Mouse (Mus musculus): ENCODE results near the gene Cd27.

The Cd27 gene

GRCm38 (mm10) chr6:125244551-125244950, 7.7 kb upstream of the Cd27 start:
- no peak for DNase-seq

GRCm38 (mm10) chr6:125241566-125241965, 4.8 kb upstream of the Cd27 start:
- no peak for DNase-seq

DNA sequence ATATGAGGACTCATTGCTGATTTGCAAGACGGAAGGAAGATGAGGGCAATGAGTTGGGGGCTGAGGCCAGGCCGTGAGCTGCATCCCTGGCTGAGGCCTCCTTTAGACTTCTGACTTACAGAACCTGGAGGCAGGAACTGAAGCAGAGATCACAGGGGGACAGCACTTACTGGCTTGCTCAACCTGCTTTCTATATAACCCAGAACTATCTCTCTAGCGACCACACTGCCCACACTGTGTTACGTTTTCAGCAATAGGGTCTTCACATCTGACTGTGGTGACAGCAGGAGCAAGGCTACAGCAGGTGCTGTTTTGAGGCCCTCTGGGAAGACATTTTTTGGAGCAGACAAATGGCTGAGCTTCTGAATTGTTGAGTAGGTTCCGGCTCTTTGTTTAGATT, 3.8 kb upstream of the Cd27 start:
- no peak for DNase-seq

DNA sequence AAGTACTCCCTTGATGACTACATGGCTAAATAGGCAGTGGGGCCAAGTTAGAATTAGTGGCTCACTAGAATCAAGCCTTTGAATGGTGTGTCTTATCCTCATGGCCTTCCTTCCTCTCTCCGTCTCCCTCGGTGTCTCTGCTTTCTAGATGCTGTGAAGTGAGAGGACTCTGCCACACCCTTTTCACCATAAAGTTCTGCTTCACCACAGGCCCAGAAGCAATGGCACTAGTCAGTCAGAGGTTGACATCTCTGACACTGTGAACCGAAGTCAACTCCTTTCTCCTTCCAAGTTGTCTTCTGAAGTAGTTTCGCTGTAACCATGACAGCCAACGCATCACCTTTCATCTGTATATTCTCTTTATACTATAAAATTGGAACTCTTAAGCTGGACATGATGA, 2.7 kb upstream of the Cd27 start:
- DNase-seq: no peak

GRCm38 (mm10) chr6:125238396-125238795, 1.6 kb upstream of the Cd27 start:
- no peak for DNase-seq

GRCm38 (mm10) chr6:125237421-125237820, 611 bp upstream of the Cd27 start:
- no peak for DNase-seq

- no peak for DNase-seq
Observed at GRCm38 (mm10) chr6:125236341-125236740, 469 bp downstream of the Cd27 start.

DNA sequence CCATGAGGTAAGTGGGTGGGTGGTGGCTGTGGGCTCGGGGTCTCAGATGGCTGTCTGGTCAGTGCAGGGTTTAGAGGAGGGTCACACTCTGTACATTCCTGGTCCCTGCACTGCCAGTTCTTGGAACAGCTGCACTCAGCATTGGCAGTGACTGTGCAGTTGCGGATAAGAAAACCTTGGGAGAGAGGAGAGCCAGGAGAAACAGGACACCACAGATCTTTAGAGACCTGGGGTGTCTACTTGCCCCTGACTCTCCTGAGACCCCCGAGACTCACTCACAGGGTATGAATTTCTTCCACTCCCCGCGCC, 2.3 kb downstream of the Cd27 start:
- DNase-seq: no peak

DNA sequence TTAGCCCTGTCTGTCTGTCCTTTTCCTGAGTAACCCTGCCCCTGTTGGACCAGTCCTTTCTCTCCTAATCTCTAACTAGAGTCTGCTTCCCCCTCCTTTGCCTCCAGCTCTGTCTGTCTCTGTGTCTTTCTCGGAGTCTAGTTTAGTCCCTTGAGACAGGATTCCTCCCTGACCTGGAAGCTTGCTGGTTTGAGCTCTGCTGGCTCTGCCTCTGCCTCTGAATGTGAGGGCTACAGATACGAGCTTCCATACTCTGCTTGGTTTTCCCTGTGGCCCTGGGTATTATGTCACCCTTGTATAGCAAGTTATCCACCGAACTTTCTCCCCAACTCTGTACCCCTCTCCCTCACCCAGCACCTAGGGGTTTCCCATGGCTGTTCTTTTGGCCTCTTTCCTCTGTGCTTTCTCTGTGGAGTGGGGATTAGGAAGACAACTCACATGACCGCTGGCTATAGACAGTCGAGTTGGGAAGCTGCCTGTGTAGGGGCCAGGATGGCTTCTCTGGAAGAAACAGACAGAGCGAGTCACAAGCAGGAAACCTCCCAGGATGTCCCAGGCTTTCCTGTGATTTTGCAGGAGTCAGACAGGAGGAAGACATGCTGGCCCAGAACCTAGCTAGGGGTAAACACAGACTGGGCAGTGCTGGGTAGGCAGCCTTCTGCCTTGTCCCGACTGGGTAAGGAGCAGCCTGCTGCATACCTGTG, 2.8 kb downstream of the Cd27 start:
- peak; percentile 53 for DNase-seq

- no peak for DNase-seq
Observed at GRCm38 (mm10) chr6:125232516-125232915, 4.3 kb downstream of the Cd27 start.

- peak; percentile 45 for DNase-seq
Observed at GRCm38 (mm10) chr6:125232045-125232437, 4.8 kb downstream of the Cd27 start.

DNA sequence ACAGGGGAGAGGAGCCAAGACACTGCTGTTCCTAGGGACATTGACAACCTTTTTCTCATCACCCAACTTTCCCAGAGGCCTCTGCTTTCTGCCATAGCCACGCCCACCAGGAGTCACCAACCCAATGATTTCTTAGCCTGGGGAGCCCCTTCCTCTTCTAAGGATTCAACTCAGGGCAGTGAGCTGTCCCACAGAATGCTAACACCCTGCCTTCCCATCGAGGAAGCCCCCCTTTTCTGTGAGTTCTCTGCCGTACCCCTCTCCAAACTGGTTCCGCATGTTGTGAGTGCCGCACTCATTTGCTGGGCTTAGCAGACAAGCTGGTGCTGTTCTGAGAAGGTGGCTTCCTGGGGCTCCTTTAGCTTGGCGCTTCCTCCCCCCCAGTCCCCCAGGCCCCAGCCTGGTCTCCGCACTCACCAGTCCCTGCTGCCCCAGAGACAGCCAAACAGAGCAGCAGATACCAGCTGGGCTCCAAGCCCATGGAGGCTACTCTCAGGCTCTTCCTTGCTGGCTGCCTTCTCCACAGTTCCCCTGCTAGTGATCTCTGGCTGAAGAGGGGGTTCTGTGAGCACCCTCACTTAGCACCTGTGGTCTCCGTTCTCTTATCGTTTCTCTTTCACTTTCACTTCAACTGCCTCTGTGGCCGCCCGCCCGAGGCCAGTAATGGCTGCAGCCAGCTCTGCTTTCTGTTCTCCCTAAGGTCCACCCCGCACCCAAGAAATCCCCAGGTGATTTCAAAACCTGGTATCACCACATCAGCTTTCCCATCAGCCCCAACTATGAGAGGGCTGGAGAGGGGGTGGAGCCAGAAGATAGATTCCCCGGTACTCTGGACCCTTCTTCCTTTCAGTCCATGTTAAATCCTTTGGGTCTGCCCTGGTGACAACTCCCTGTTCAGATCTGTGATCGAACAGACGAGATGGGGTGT, 5.4 kb downstream of the Cd27 start, which contains the start of gene Tapbpl:
Tapbpl (minus strand) TSS at position 744 of the 928 bp plus-strand sequence.
- DNase-seq: peak; percentile 80

GRCm38 (mm10) chr6:125230571-125230970, 6.2 kb downstream of the Cd27 start:
- DNase-seq: no peak

GRCm38 (mm10) chr6:125225518-125226115, 11.2 kb downstream of the Cd27 start:
- DNase-seq: no peak

DNA sequence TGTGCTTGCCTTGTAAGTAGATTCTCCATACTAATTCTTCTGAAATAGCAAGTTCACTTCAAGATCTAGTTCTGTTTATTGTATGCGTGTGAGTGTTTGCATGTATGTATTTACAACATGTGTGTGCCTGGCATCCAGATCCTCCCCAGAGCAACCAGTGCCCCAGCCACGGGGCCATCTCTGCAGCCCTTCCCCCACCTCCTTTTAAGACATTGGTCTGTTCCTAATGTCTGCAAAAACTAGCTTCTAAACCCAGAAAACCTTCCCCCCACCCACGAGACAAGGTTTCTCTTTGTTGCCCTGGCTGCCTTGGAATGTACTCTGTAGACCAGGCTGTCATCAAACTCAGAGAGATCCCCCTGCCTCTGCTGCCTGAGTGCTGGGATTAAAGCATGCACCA, 14.2 kb downstream of the Cd27 start:
- DNase-seq: no peak

DNA sequence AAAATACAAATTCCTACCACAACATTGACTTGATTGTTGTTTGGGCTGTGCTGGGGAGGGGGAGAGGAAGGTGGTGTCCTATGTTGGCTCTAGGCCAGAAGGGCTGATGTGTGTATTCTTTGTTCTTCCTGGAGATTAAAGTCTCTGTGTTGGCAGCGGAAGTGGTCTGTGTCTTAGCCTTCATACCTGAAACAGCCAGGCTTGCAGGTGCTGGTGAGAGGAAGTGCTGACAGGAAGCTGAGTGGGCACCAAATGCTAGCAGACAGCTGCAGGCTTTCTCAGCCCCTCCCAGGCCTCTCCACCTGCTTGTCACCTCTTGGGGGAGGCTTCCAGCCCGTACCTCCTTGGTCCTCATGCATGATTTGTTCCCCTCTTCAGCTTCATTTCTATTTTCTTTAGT, 14.7 kb downstream of the Cd27 start:
- DNase-seq: peak; percentile 48

GRCm38 (mm10) chr6:125221115-125221745, 15.6 kb downstream of the Cd27 start:
- no peak for DNase-seq

DNA sequence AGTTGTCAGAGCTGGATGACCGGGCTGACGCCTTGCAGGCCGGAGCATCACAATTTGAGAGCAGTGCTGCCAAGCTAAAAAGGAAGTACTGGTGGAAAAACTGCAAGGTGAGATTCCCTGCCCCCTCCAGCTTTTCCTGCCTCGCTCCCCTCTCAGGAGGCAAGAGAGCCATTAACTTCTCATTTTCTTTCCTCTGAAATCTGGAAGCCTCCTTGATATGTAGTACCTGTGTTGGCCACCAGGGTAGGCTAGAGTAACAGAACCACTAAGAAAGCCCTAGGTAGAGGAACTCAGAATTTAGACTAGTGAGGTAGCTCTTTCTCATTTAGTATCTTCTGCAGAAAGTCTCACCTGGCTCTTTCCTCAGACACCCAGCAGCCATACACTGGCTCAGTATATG, 17.8 kb downstream of the Cd27 start:
- peak; percentile 80 for DNase-seq

- DNase-seq: no peak
Observed at GRCm38 (mm10) chr6:125217899-125218298, 18.9 kb downstream of the Cd27 start.

DNA sequence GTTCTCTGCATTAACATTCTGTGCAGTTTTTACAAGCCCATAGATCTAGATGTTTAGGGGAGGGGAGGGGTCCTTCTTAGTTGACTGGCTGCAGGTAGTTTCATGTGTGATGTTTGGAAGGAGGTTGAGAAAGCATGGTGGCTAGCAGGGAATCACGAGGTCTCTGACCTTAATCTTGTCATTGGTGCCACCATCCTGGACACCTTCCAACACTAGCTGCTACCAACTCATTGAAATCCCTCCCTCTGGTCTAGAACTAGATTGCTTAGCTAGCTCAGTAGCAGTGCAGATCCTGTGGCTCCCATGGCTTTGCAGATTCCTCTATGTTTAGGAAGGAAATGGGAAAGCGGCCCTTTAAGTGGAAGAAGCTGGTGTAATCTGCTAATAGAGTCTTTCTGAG, 19.9 kb downstream of the Cd27 start:
- DNase-seq: no peak

- DNase-seq: peak; percentile 98
Observed at GRCm38 (mm10) chr6:125215148-125215954, 21.5 kb downstream of the Cd27 start, which contains the start of gene Vamp1. Vamp1 (plus strand) TSS chr6:125215551.

DNA sequence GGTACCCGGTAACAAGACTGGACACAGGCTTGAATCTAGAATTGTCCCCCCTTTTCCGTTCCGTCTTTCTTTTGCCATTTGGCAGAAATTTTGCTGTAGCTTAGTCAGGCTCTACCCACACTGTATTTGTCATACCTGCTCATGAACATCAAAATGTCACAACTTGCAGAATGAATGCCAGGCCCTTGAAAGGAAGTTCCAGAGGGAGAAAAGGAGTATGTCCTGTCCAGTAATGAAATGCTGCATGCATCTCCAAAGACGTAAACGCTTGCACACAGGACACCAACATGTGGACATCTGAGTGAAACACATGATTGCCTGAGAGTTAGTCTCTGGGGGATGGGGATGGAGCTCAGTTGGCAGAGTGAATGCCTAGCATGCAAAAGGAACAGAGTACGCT, 23.1 kb downstream of the Cd27 start:
- DNase-seq: no peak

Measured in lung, postnatal 10 days (tissue).